Mouse (Mus musculus) heart, postnatal 14 days (tissue): Measurements from ENCODE around the gene Suds3. TPM values are rescaled to one million over a fixed set of nuclear protein-coding genes. Genes with fewer than 3 reads are reported as not detected.

Experiments used
- DNase-seq, 2 experiments: peaks; one replicate each; pipeline ENCODE4 v3.0.0; 2021 to 2022
- intact Hi-C: fragments of 180-260 bp; cut with DNase I; formaldehyde crosslinking; loops from one replicate; pipeline ENCODE4 v1.15.1; 2025
- total RNA-seq, 2 experiments: library from RNA; stranded (reverse); gene quantifications; 2 replicates each; pipeline ENCODE4 v1.2.3; 2021

The Suds3 gene
- total RNA-seq, 2 experiments from 2014 or later: 66.6 to 73.7 TPM

GRCm38 (mm10) chr5:117116660-117117059 lies 747 bp upstream of the Suds3 start:
- intact Hi-C loops: loop anchor here (2.0 to 5.0 kb wide), 4 partner anchors 24 to 291 kb away; partner anchors contain the start of gene Pebp1
- DNase-seq: no peak

DNA sequence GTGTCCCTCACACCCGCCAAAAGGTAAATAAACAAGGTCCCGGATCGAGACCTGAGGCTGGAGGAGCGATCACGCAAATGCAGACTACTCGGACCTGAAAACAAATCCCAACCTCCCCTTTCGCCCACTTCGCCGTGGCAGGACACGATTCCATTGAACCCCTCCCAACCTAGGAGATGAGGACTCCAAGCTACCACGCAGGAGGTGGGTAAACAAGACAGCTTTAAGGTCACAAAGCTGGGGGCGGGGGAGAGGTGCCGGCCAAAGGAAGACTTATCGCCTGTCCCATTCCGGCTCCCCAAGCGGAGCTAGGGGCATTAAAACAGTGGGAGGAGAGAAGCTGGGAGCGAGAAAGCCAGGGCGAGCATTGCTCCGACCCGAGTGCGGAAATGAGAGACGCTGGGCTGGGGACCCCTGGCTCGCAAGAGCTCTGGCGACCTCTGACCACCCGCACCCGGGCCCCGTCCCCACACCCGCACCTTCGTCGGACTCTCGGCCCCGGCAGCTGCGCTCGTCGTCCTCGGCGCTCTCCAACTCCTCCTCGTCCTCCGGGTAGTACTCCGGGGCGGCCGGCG lies 633 bp downstream of the Suds3 start:
- peak in 1 of 2 experiments; percentile 40 for DNase-seq

DNA sequence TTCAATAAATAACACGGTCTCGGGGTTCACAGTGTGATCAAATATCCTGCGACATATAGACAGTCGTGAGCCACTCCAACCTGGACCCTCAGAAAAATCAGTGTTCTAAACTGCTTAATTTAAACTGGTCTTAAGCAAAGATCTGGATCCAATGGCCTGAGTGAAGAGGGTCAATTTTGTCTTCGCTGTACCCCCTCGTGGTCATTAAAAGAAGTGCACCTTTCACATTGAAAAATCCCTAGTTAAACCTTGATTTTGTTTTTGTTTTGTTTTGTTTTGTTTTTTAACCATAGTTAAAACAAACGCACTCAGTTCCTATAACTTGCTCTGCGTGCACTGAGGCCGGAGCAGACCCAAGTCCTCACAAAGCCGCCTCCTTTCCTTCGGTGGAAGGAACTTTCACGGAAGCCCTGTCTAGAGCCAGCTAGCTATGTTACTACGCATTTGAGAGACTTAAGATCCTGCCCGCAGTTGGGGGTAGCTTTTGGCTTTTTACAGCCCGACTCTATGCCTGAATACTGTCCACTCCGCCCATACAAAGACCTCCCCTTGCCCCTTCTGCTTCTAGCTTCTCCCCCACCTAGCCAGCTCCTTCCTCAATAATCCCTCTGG lies 1.2 kb downstream of the Suds3 start:
- DNase-seq: peak in 1 of 2 experiments; percentile 26
- intact Hi-C loops: loop anchor here (5.0 kb wide), 2 partner anchors 193 to 293 kb away; no protein-coding TSS in a partner anchor

More for the DNA sequence above, 633 bp downstream of the Suds3 start:
- intact Hi-C loops: loop anchor here (5.0 kb wide), 2 partner anchors 192 to 292 kb away; no protein-coding TSS in a partner anchor

DNA sequence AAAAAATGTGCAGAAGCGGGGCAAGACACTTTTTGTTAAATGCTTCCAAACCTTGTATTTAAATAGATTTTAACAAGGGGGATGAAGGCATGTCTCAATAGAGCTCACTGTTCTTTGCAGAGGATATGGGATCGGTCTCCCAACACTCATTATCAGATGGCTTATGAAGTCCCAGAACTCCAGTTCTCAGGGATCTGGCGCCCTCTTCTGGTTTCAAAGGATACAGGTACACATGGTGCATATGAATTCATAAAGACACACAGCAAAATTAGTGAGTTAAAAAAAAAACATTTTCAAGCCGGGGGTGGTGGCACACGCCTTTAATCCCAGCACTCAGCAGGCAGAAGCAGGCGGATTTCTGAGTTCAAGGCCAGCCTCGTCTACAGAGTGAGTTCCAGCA lies 2.6 kb downstream of the Suds3 start:
- DNase-seq: no peak
- intact Hi-C loops: loop anchor here (2.0 kb wide), 1 partner anchor 381 kb away; no protein-coding TSS in a partner anchor

GRCm38 (mm10) chr5:117111774-117112112 lies 4.2 kb downstream of the Suds3 start:
- no peak for DNase-seq
- intact Hi-C loops: loop anchor here (2.0 kb wide), 1 partner anchor 383 kb away; no protein-coding TSS in a partner anchor

GRCm38 (mm10) chr5:117111064-117111773 lies 4.7 kb downstream of the Suds3 start:
- DNase-seq: no peak
- intact Hi-C loops: no loop called here

DNA sequence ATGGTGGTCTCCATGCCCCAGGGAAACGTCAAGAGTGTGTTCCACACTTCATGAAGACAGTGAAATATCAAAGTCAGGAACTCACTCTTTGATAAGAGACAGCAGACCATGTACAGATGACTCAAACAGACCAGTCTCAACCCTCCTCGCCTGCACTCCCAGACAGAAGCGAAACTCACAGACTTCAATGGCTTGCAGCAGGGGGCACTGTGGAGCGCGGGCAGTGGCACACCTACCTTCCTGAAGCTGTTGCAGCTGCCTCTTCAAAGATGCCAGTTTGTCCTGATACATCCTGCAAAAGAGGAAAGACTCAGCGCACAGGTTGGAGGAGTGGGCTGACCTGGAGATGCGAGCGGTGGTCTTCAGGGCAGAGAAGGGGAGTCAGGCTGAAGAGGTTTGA lies 6.4 kb downstream of the Suds3 start:
- intact Hi-C loops: no loop called here
- peak in 1 of 2 experiments; percentile 27 for DNase-seq

DNA sequence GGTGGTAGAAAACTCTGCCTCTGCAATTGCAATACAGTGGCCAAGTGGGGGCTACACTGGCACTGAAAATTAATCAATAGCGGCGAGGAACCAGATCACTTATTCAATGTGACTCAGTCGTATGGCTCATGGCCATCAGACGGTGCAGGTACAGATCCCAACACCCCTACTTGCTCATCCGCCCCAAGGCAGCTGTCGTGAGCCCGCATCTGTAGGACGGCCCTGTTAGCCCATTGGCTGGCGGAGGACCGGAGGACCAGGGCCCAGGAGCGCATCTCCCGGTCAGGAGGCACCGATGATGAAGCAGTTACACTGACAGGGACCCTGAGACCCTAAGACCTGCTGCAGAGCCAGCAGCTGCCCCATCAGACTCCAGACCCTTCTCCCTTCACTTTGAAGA lies 7.2 kb downstream of the Suds3 start:
- no peak for DNase-seq
- intact Hi-C loops: no loop called here

- no peak for DNase-seq
- intact Hi-C loops: no loop called here
Measured at GRCm38 (mm10) chr5:117108292-117108691, 7.6 kb downstream of the Suds3 start.

DNA sequence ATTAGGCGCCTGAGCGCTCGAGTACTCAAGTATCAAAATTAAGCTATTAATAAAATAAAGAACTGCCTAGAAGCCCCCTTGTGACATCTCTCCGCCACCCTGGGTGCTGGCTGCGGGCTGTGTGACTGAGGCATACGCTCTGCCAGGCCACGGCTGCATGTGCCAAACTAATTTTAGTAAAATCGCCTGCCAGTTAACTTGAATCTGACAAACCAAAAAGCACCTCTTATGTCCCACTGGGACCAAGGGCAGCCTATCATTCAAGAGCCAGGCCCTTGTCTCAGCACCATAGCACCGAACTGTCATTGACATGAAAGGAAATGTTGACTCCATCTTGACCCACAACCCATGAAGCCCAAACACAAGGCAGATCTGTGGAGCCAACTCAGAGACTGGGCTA lies 10.2 kb downstream of the Suds3 start:
- intact Hi-C loops: no loop called here
- DNase-seq: no peak

DNA sequence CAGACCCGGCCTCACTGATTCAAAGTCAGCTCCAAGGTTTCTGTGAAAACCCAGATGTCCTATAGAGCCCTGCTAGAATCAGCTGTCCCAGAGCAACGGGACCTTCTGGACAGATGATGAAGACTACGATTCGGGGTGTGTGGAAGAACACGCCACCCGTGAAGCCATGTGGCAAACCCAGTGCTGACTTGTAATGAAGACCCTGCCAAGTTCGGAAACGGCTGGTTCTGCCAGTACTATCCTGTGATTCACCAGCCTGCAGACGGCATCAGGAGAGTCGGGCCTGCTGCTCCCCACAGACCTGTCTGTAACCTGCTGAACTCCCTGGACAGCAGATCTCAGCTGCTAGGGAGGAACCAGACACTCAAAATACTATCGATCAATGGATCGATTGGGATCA lies 11.6 kb downstream of the Suds3 start:
- DNase-seq: no peak
- intact Hi-C loops: no loop called here

DNA sequence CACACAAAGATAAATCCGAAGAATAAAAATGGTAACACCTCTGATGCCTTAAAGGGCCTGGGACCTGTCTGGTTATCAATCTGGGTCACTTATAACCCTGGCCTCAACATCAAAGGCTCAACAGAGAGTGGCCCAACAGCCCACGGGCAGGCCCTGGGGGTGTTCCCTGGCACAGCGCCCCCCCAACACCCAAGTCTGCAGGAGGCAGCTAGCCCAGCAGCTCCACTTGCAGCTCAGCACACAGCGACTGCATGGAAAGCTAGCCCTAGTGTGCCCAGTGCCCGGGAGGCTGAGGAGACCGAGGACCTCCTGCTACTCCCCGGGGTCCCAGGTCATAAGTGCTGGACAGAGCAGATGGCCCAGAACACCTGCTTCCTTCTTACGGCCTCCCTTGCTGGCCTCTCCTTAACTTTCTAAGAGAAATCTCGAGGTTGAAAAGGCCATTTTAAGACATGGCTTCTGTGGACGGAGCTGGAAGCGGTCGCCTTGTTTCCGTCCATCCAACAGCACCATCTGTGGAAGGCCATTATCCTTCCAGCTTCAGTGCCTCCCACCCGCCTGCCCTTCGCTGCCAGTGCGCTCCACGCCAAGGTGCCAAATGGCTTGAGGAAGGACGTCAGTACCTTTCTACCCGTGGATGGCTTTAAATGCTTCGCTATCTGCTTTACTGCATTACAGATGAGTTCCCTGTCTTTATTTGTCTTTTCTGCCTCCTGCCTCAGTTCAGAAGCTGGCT lies 12.6 kb downstream of the Suds3 start:
- no peak for DNase-seq
- intact Hi-C loops: no loop called here

- intact Hi-C loops: loop anchor here (10.0 kb wide), 1 partner anchor 975 kb away; no protein-coding TSS in a partner anchor
- DNase-seq: no peak
Measured at GRCm38 (mm10) chr5:117099742-117100141, 16.2 kb downstream of the Suds3 start.

DNA sequence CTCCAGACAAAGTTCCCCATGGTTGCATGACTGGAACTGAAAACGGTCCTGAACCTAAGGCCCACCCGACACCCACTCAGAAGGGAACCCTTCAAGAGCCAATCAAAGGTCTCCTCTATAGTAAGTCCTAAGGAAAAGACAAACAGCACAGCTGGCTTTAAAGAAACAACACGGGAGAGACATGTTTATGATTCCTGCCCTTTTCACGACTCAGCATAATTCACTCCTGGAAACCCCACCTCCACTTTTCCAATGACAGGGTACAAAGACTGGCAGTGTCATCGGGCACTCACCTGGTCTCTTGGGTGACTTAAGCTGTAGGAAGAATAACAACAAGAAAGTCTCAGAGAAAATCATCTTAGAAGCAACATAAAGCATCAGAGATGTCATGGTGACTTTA lies 16.9 kb downstream of the Suds3 start:
- DNase-seq: no peak
- intact Hi-C loops: loop anchor here (10.0 kb wide), 1 partner anchor 974 kb away; no protein-coding TSS in a partner anchor

- peak; percentile 62 for DNase-seq
- intact Hi-C loops: loop anchor here (10.0 kb wide), 1 partner anchor 972 kb away; no protein-coding TSS in a partner anchor
Measured at GRCm38 (mm10) chr5:117096716-117097115, 19.2 kb downstream of the Suds3 start.

GRCm38 (mm10) chr5:117094431-117094830 lies 21.5 kb downstream of the Suds3 start:
- peak; percentile 39 to 56 for DNase-seq
- intact Hi-C loops: loop anchor here (10.0 kb wide), 1 partner anchor 970 kb away; no protein-coding TSS in a partner anchor

DNA sequence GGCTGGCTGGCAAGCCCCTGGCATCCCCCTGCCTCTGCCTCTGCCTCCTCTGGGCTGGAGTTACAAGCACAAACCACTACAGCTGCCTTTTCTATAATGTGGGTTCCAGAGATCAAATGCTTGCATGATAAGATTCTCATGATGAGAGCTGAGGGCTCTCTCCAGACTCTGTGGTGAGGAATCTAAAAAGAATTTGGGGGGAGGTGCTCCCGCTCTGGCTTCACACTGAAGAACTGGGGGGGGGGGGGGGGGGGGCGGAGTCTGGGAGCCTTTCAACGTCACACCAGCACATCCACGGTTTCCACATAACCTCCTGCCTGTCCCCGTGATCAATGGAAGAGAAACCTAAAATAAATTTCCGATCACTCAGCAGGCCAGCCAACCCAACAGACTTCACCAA lies 26.1 kb downstream of the Suds3 start:
- DNase-seq: no peak
- intact Hi-C loops: loop anchor here (10.0 kb wide), 1 partner anchor 965 kb away; no protein-coding TSS in a partner anchor

DNA sequence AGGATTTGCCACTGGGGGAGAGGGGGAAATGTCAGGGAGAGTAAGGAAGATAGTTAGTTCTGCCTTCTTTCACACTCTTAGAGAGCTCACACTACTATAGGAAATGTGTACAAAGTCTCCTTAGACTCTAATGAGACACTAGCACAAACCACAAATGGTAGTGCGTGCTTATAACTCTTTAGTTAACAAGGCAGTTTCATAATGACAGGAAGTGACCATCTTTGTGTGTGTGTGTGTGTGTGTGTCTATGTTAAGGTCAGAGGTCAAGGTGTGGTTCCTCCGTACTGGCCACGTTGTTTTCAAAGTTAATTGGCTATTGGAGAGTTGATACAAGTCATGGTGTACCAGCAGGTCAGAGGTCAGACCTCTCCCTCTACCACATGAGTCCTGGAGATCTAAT lies 26.8 kb downstream of the Suds3 start:
- intact Hi-C loops: no loop called here
- no peak for DNase-seq

DNA sequence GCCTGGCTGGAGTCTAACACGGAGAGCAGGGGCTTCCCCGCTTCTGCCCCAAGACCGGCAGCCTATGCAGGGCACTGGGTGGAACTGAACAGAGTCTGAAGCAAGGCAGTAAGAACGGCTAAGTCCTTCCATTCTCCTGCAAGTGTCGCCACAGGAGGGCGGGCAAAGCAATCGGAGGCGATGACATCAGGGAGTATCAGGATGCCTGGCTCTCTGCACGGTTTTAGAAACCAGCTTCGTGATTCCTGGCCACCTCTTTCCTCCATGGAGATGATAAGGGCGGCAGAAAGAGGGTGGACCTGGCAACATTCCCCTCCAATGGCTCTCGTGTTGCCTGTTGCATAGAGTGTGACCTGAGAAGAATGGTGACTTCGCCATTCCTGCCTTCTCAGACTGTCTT lies 28.2 kb downstream of the Suds3 start:
- DNase-seq: peak in 1 of 2 experiments; percentile 15
- intact Hi-C loops: no loop called here

GRCm38 (mm10) chr5:117069498-117069894 lies 46.4 kb downstream of the Suds3 start:
- DNase-seq: peak; percentile 47 to 58
- intact Hi-C loops: loop anchor here (10.0 kb wide), 1 partner anchor 835 kb away; no protein-coding TSS in a partner anchor
